ENCODE assay signal across 11 mouse cellular contexts in genomic region chr11:120509940-120510339, GRCm38 (mm10). TPM values are rescaled to one million over a fixed set of nuclear protein-coding genes. Genes with fewer than 3 reads are reported as not detected.
DNase-seq lines count a peak whose midpoint lies in the region; ATAC-seq lines count a peak whose summit lies in the region.
"Had no signal": no experiment of that assay in that cellular context is flagged by ENCODE, and none has a peak within 500 bp of the region (broad histone marks: within the 10 kb centered on the region; RNA-seq: fewer than 3 reads in every experiment).

No protein-coding gene starts in this region.

- intact Hi-C loops in heart, postnatal 14 days (cut with DNase I), result loop anchor here (2.0 to 10.0 kb wide), 3 partner anchors 19 to 265 kb away; partner anchors contain the start of genes Cenpx, Lrrc45 and Slc25a10

- ATAC-seq in heart, embryonic 12.5 days (ENCODE audit: insufficient number of reproducible peaks, low FRiP score), result 0 out of 2 replicates have a peak, but pooled peaks have one; percentile 55
- ATAC-seq in liver, embryonic 13.5 days (ENCODE audit: low read depth), result no peak
- no peak for ATAC-seq in hindbrain, embryonic 12.5 days (ENCODE audit: low FRiP score)

- peaks cover 21% of the 10 kb centered on the region for H3K4me1 ChIP-seq in heart, embryonic 12.5 days (replicated peaks)
- H3K4me1 ChIP-seq in liver, embryonic 13.5 days (replicated peaks), result peaks cover 48% of the 10 kb centered on the region
- peaks cover 6% of the 10 kb centered on the region; the same call in 1 of the 2 replicates for H3K4me1 ChIP-seq in hindbrain, embryonic 12.5 days

- H3K9ac ChIP-seq in heart, embryonic 12.5 days, result no peak overlapping the region
- peak overlapping the region; percentile 71 for H3K9ac ChIP-seq in liver, embryonic 13.5 days
- no peak overlapping the region for H3K9ac ChIP-seq in hindbrain, embryonic 12.5 days

- no peak for DNase-seq in heart, postnatal 14 days
- DNase-seq in thymus, postnatal 0 days (ENCODE audit: low spot score), result peak; percentile 20
- no peak for DNase-seq in thymus, adult 18-20 months
- peak; percentile 32 for DNase-seq in liver, embryonic 13.5 days
- DNase-seq in adrenal gland, postnatal 4 days (ENCODE audit: low spot score in 2 of 2), result no peak
- DNase-seq in embryo, embryonic 9.5 days (ENCODE audit: extremely low spot score), result no peak
- DNase-seq: cerebellum, postnatal 10 days; right cerebral cortex, adult 18-20 months had no signal

- H3K36me3 ChIP-seq in heart, embryonic 12.5 days, result no peaks in the 10 kb centered on the region
- H3K36me3 ChIP-seq in liver, embryonic 13.5 days, result no peaks in the 10 kb centered on the region
- no peaks in the 10 kb centered on the region for H3K36me3 ChIP-seq in hindbrain, embryonic 12.5 days
- H3K36me3 ChIP-seq: midbrain, embryonic 12.5 days had no signal

- WGBS in heart, embryonic 12.5 days, result 28% methylated on average over 4 of the region's 4 CpGs
- 14% methylated on average over 4 of the region's 4 CpGs for WGBS in liver, embryonic 13.5 days (ENCODE audit: insufficient replicate concordance)
- WGBS in hindbrain, embryonic 12.5 days, result 46% methylated on average over 4 of the region's 4 CpGs

- 0 out of 2 replicates have a peak overlapping the region, but pooled peaks have one; percentile 10 for H3K27ac ChIP-seq in heart, embryonic 12.5 days (ENCODE audit: poor library complexity, severe bottlenecking)
- H3K27ac ChIP-seq in liver, embryonic 13.5 days, result peak overlapping the region; percentile 85
- no peak overlapping the region for H3K27ac ChIP-seq in hindbrain, embryonic 12.5 days
- H3K27ac ChIP-seq: midbrain, embryonic 12.5 days had no signal

- 0 out of 2 replicates have a peak, but pooled peaks cover 5% of the 10 kb centered on the region for H3K27me3 ChIP-seq in heart, embryonic 12.5 days (replicated peaks)
- no peaks in the 10 kb centered on the region for H3K27me3 ChIP-seq in liver, embryonic 13.5 days
- H3K27me3 ChIP-seq in hindbrain, embryonic 12.5 days, result peaks cover 4% of the 10 kb centered on the region; the same call in 1 of the 2 replicates
- H3K27me3 ChIP-seq: midbrain, embryonic 12.5 days had no signal

- no peak overlapping the region for H3K4me3 ChIP-seq in heart, embryonic 12.5 days
- H3K4me3 ChIP-seq in liver, embryonic 13.5 days (replicated peaks), result peak overlapping the region; percentile 50
- H3K4me3 ChIP-seq in hindbrain, embryonic 12.5 days, result no peak overlapping the region

- H3K9me3 ChIP-seq in heart, embryonic 12.5 days (replicated peaks), result no peaks in the 10 kb centered on the region
- no peaks in the 10 kb centered on the region for H3K9me3 ChIP-seq in liver, embryonic 13.5 days (replicated peaks)
- no peaks in the 10 kb centered on the region for H3K9me3 ChIP-seq in hindbrain, embryonic 12.5 days (replicated peaks)
- H3K9me3 ChIP-seq: midbrain, embryonic 12.5 days had no signal

- H3K4me2 ChIP-seq in heart, embryonic 12.5 days, result peak overlapping the region; percentile 68
- peak overlapping the region; percentile 69 for H3K4me2 ChIP-seq in liver, embryonic 13.5 days
- no peak overlapping the region for H3K4me2 ChIP-seq in hindbrain, embryonic 12.5 days (replicated peaks)

RNA-seq across cellular contexts. Expression of gene Slc25a10, which starts 18.3 kb away (rescaled TPM):
- 44.2 and 46.2 TPM in 2 replicates for polyA plus RNA-seq in heart, embryonic 12.5 days (2016; fragmentation: Nextera tagmentation; extraction: Ambion mirVana)
- total RNA-seq in heart, postnatal 14 days (2021), result 10 to 100 TPM; 14.1 to 15.9 TPM
- polyA plus RNA-seq in thymus, postnatal 0 days (2015; fragmentation: Nextera tagmentation; extraction: Ambion mirVana), result 28.6 and 29.4 TPM in 2 replicates
- polyA plus RNA-seq in liver, embryonic 13.5 days (2015; fragmentation: Nextera tagmentation; extraction: Ambion mirVana), result 42.2 and 44.1 TPM in 2 replicates
- total RNA-seq in adrenal gland, postnatal 4 days (2021), result 100 to 1,000 TPM; 102 to 103 TPM
- polyA plus RNA-seq in hindbrain, embryonic 12.5 days (2016; fragmentation: Nextera tagmentation; extraction: Ambion mirVana), result 37.7 and 38.0 TPM in 2 replicates

RNA-seq across cellular contexts. Expression of gene Gcgr, which starts 20.6 kb away (rescaled TPM):
- polyA plus RNA-seq in heart, embryonic 12.5 days (2016; fragmentation: Nextera tagmentation; extraction: Ambion mirVana), result 1.2 and 1.4 TPM in 2 replicates
- 1 to 10 TPM; 1.7 to 2.4 TPM for total RNA-seq in heart, postnatal 14 days (2021)
- 0.14 and 0.18 TPM in 2 replicates for polyA plus RNA-seq in thymus, postnatal 0 days (2015; fragmentation: Nextera tagmentation; extraction: Ambion mirVana)
- 10.0 and 10.7 TPM in 2 replicates for polyA plus RNA-seq in liver, embryonic 13.5 days (2015; fragmentation: Nextera tagmentation; extraction: Ambion mirVana)
- total RNA-seq in adrenal gland, postnatal 4 days (2021), result 1 to 10 TPM; 2.5 to 9.8 TPM
- polyA plus RNA-seq in hindbrain, embryonic 12.5 days (2016; fragmentation: Nextera tagmentation; extraction: Ambion mirVana), result 0.47 and 0.54 TPM in 2 replicates

RNA-seq across cellular contexts. Expression of gene Mrpl12, which starts 25.5 kb away (rescaled TPM):
- polyA plus RNA-seq in heart, embryonic 12.5 days (2016; fragmentation: Nextera tagmentation; extraction: Ambion mirVana), result 208 and 219 TPM in 2 replicates
- total RNA-seq in heart, postnatal 14 days (2021), result 100 to 1,000 TPM; 222 to 244 TPM
- polyA plus RNA-seq in thymus, postnatal 0 days (2015; fragmentation: Nextera tagmentation; extraction: Ambion mirVana), result 133 and 148 TPM in 2 replicates
- polyA plus RNA-seq in liver, embryonic 13.5 days (2015; fragmentation: Nextera tagmentation; extraction: Ambion mirVana), result 142 and 150 TPM in 2 replicates
- 100 to 1,000 TPM; 105 to 107 TPM for total RNA-seq in adrenal gland, postnatal 4 days (2021)
- polyA plus RNA-seq in hindbrain, embryonic 12.5 days (2016; fragmentation: Nextera tagmentation; extraction: Ambion mirVana), result 104 and 108 TPM in 2 replicates

RNA-seq across cellular contexts. Expression of gene Mcrip1, which starts 39.6 kb away (rescaled TPM):
- 126 and 130 TPM in 2 replicates for polyA plus RNA-seq in heart, embryonic 12.5 days (2016; fragmentation: Nextera tagmentation; extraction: Ambion mirVana)
- total RNA-seq in heart, postnatal 14 days (2021), result 10 to 100 TPM; 53.5 to 58.1 TPM
- 179 and 196 TPM in 2 replicates for polyA plus RNA-seq in thymus, postnatal 0 days (2015; fragmentation: Nextera tagmentation; extraction: Ambion mirVana)
- 45.7 and 46.9 TPM in 2 replicates for polyA plus RNA-seq in liver, embryonic 13.5 days (2015; fragmentation: Nextera tagmentation; extraction: Ambion mirVana)
- total RNA-seq in adrenal gland, postnatal 4 days (2021), result 10 to 100 TPM; 80.6 to 84.2 TPM
- polyA plus RNA-seq in hindbrain, embryonic 12.5 days (2016; fragmentation: Nextera tagmentation; extraction: Ambion mirVana), result 210 and 219 TPM in 2 replicates

RNA-seq across cellular contexts. Expression of gene Ppp1r27, which starts 41.0 kb away (rescaled TPM):
- not detected in 2 replicates for polyA plus RNA-seq in heart, embryonic 12.5 days (2016; fragmentation: Nextera tagmentation; extraction: Ambion mirVana)
- total RNA-seq in heart, postnatal 14 days (2021), result under 1 TPM in 1 of 2 experiments, not detected in 1; 0.39 TPM
- polyA plus RNA-seq in thymus, postnatal 0 days (2015; fragmentation: Nextera tagmentation; extraction: Ambion mirVana), result 13.7 and 17.1 TPM in 2 replicates
- 0.22 TPM in 1 of 2 replicates, not detected in the other for polyA plus RNA-seq in liver, embryonic 13.5 days (2015; fragmentation: Nextera tagmentation; extraction: Ambion mirVana)
- total RNA-seq in adrenal gland, postnatal 4 days (2021), result 1 to 10 TPM; 1.3 to 5.6 TPM
- polyA plus RNA-seq in hindbrain, embryonic 12.5 days (2016; fragmentation: Nextera tagmentation; extraction: Ambion mirVana), result not detected in 2 replicates
- polyA plus RNA-seq: midbrain, embryonic 12.5 days had no signal

Comparison
In these comparisons a context has a peak if more than half of its experiments do, and no peak if none do; other contexts are left out.
1. DNase-seq: peak in thymus, postnatal 0 days (single experiment) and liver, embryonic 13.5 days (single experiment); none in heart, postnatal 14 days (0 of 2), thymus, adult 18-20 months (0 of 2), adrenal gland, postnatal 4 days (0 of 2) and embryo, embryonic 9.5 days (single experiment).